Mouse (Mus musculus) neural tube, embryonic 11.5 days (tissue): ENCODE data around the gene Mettl27. TPM values are rescaled to one million over a fixed set of nuclear protein-coding genes. Genes with fewer than 3 reads are reported as not detected.
"Not testable (repeated sequence)": the region's sequence is repeated elsewhere in the genome, so short reads cannot be mapped to it uniquely, and the experiment has no call there.

Experiments
- ATAC-seq: fragments of 200-750 bp; cut with Nextera tagmentation; 2 replicates; pipeline ENCODE4 v1.8.0; 2017; ENCODE audit warnings: moderate number of reproducible peaks, mild to moderate bottlenecking, moderate TSS enrichment, moderate library complexity; ENCODE audit not compliant: insufficient read depth, low FRiP score, low TSS enrichment
- DNase-seq: peaks from one replicate; pipeline ENCODE4 v3.0.0-alpha.2; 2015; ENCODE audit warnings: low spot score
- H3K27ac ChIP-seq: fragments of 300-500 bp; sonication (generic); 2 replicates; pipeline ENCODE4 v1.5.1; 2014; ENCODE audit warnings: low read depth, mild to moderate bottlenecking, low read length
- H3K27me3 ChIP-seq: fragments of 300-500 bp; sonication (generic); 2 replicates; pipeline ENCODE4 v1.6.1; 2014; ENCODE audit warnings: mild to moderate bottlenecking, low read length, mixed read lengths; ENCODE audit not compliant: control insufficient read depth, insufficient read depth
- H3K36me3 ChIP-seq: fragments of 300-500 bp; sonication (generic); 2 replicates; pipeline ENCODE4 v1.6.1; 2014; ENCODE audit warnings: mild to moderate bottlenecking, low read length, moderate library complexity, mixed read lengths; ENCODE audit not compliant: control insufficient read depth, insufficient read depth
- H3K4me1 ChIP-seq: fragments of 300-500 bp; sonication (generic); 2 replicates; pipeline ENCODE4 v1.6.1; 2014; ENCODE audit warnings: low read length, mixed read lengths; ENCODE audit not compliant: control insufficient read depth, insufficient read depth
- H3K4me2 ChIP-seq: fragments of 300-500 bp; sonication (generic); 2 replicates; pipeline ENCODE4 v1.6.1; 2014; ENCODE audit warnings: low read depth, mild to moderate bottlenecking, moderate library complexity
- H3K4me3 ChIP-seq: fragments of 300-500 bp; sonication (generic); 2 replicates; pipeline ENCODE4 v1.5.1; 2014; ENCODE audit warnings: low read depth, low read length
- H3K9ac ChIP-seq: fragments of 300-500 bp; sonication (generic); 2 replicates; pipeline ENCODE4 v1.6.1; 2014; ENCODE audit warnings: mild to moderate bottlenecking, low read length
- H3K9me3 ChIP-seq: fragments of 300-500 bp; sonication (generic); 2 replicates; pipeline ENCODE4 v1.6.1; 2016; ENCODE audit warnings: low read length; ENCODE audit not compliant: control insufficient read depth
- WGBS: fragments of 180-500 bp; shearing (Covaris S2); extraction: QIAGEN DNeasy Blood & Tissue Kit; methylation state at CpG from one replicate; pipeline ENCODE4 v1.1.7; 2014; 5-methylcytosine and 5-hydroxymethylcytosine counted together
- polyA plus RNA-seq: library from polyadenylated mRNA; unstranded; fragments of >200 nt; fragmentation: Nextera tagmentation; extraction: Ambion mirVana; gene quantifications from 2 replicates; pipeline ENCODE4 v1.2.1, GENCODE M21; 2014

Mettl27 gene
- polyA plus RNA-seq, 1 experiment from 2014 or later = 8.7 TPM

DNA sequence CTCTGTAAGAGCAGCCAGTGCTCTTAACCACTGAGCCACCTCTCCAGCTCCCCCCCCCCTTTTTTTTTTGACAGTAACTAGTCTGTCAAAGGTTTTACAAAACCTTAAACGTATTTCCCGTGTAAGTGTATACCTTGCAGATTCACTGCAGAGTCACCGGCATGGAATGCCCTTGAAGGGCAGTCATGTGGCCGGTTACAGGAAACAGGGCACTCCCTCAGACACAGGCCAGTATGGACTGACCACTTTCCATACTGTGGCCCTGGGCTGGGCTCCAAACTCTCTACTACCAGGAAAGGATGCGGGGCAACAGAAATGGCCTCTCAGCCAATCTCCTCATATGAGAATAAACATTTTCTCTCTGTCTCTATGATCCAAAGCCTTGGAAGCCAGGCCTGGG, 23.3 kb downstream of the Mettl27 start:
- H3K9ac ChIP-seq = no peak overlapping the region
- DNase-seq = no peak

DNA sequence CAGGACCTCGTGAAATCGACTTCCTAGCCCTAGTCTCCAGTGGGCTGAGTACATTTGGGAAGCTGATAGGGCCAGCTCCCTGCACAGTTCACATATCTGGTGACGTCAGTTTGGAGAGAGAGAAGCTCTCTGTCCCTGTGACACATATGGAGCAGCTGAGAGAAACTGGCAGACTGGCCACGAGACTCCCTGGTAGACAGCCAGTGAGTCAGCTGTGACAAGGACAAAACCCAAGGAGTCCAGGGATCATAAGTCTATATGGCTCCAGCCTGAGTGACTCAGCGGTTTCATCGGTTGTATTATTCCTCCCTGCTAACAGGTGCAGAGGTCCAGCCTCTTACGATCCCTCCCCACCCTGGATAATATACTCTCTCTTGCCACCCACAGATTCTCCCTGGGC, 26.9 kb downstream of the Mettl27 start:
- Histone ChIP-seq H3K4me3 (no peak overlapping the region), H3K27ac (no peak overlapping the region), H3K4me2 (no peak overlapping the region), H3K36me3 (no peaks in the 10 kb centered on the region), H3K27me3 (no peaks in the 10 kb centered on the region), H3K9ac (no peak overlapping the region), H3K4me1 (no peaks in the 10 kb centered on the region), H3K9me3 (no peaks in the 10 kb centered on the region)
- DNase-seq (no peak), ATAC-seq (no peak)
- WGBS = 81% methylated on average over 7 of the region's 7 CpGs

More for the DNA sequence above, 23.3 kb downstream of the Mettl27 start:
- H3K4me3 ChIP-seq = no peak overlapping the region
- H3K27me3 ChIP-seq = no peaks in the 10 kb centered on the region
- H3K27ac ChIP-seq = no peak overlapping the region
- H3K4me2 ChIP-seq = no peak overlapping the region
- no peaks in the 10 kb centered on the region for H3K36me3 ChIP-seq
- H3K9me3 ChIP-seq = no peaks in the 10 kb centered on the region
- ATAC-seq = no peak
- no peaks in the 10 kb centered on the region for H3K4me1 ChIP-seq
- 86% methylated on average over 5 of the region's 5 CpGs for WGBS

DNA sequence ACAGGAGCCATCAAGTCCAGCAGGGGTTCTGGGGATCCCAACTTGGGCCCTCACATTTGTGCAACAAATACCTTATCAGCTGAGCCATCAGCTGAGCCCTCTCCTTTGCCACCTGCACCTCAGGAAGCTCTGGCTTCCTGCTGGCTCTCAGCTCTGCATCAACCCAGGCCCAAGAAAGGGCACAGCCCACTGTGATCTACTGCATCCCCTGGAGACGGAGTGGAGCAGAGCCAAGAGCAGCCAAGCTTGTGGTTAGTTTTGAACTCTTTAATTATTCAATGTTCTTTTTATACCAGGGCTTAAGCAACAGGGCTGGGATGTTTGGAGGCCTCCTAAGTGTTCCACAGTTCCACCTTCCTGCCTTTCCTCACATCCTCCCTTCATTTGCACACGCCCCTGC, 28.3 kb downstream of the Mettl27 start:
- Histone ChIP-seq H3K9ac (no peak overlapping the region), H3K9me3 (no peaks in the 10 kb centered on the region), H3K4me1 (no peaks in the 10 kb centered on the region), H3K36me3 (no peaks in the 10 kb centered on the region), H3K4me3 (no peak overlapping the region), H3K4me2 (no peak overlapping the region), H3K27me3 (no peaks in the 10 kb centered on the region), H3K27ac (no peak overlapping the region)
- no peak for ATAC-seq
- no peak for DNase-seq
- 77% methylated on average over 2 of the region's 2 CpGs for WGBS

DNA sequence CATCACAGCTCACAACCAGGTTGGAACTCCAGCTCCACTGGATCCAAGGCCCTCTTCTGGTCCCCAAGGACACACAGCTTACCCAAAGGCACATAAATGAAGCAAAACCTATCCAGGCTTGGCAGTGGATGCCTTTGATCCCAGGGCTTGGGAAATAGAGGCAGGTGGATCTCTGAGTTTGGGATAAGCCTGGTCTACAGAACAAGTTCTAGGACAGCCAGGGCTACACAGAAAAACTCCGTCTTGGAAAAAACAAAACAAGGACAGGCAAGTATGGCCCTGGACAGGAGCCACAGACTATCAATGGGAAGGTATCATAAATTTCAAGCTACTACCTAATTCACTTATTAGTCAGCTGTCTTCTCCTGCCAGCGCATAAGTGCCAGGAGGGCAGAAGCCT, 29.4 kb downstream of the Mettl27 start:
- Histone ChIP-seq H3K27ac (no peak overlapping the region), H3K4me3 (no peak overlapping the region), H3K4me1 (peaks cover 7% of the 10 kb centered on the region), H3K4me2 (no peak overlapping the region), H3K27me3 (no peaks in the 10 kb centered on the region), H3K36me3 (no peaks in the 10 kb centered on the region), H3K9me3 (no peaks in the 10 kb centered on the region), H3K9ac (no peak overlapping the region)
- WGBS = 88% methylated on average over 2 of the region's 2 CpGs
- ATAC-seq (no peak), DNase-seq (no peak)

DNA sequence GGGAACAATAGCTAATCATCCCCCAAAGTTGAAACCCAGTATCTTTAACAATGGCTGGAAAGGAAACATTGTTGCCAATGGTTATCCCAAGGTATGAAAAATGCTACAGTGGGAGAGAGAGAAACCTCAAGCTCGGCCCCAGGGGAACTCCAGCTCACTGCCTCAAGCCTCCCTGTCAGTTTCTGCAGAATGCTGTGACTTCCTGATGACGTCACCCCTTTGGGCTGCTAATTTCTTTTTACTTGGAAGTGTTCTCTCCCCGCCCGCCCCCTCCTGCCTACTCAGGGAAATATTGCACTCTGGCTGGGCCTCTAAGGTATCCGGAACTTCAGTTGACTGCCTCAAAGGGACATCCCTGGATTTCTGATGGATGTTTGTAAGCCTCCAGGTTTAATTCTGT, 31.4 kb downstream of the Mettl27 start:
- DNase-seq (no peak), ATAC-seq (no peak)
- 39% methylated on average over 5 of the region's 5 CpGs for WGBS
- Histone ChIP-seq H3K4me3 (no peak overlapping the region), H3K27ac (no peak overlapping the region), H3K4me1 (peaks cover 8% of the 10 kb centered on the region), H3K36me3 (no peaks in the 10 kb centered on the region), H3K9ac (no peak overlapping the region), H3K27me3 (0 out of 2 replicates have a peak, but pooled peaks cover 3% of the 10 kb centered on the region), H3K4me2 (no peak overlapping the region), H3K9me3 (no peaks in the 10 kb centered on the region)

DNA sequence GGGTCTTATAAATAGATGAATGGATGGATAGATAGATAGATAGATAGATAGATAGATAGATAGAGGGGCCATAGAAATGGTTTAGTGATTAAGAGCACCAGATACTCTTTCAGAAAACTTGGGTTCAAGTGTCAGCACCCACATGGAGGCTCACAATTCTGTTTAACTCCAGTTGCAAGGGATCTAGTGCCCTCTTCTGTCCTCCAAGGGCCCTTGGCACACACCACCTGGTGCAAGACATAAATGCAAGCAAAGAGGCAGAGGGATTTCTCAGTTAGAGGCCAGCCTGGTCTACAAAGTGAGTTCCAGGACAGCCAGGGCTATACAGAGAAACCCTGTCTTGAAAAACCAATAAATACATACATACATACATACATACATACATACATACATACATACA, 32.5 kb downstream of the Mettl27 start:
- not testable (repeated sequence) for H3K9ac ChIP-seq, H3K9me3 ChIP-seq, H3K4me2 ChIP-seq, H3K27ac ChIP-seq, H3K27me3 ChIP-seq, ATAC-seq, H3K36me3 ChIP-seq, H3K4me3 ChIP-seq, DNase-seq, H3K4me1 ChIP-seq

DNA sequence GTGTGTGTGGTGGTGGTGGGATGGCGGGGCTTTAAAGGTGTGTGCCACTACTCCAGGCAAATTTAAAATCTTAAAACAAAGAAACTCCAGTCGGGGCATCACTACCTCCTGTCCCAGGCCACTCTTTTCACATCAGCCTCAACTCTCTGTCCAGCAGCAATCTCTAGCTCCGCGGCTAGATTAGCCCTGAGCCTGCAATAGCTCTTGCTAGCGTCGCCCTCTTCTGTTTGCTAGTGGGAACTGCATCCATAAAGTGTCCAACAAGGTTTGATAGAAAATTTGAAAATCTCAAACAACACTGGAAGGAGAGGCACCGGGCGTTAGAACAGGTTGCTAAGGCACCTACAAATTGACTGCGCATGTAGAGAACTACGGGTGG, 33.3 kb downstream of the Mettl27 start:
- Histone ChIP-seq H3K36me3 (no peaks in the 10 kb centered on the region), H3K27me3 (0 out of 2 replicates have a peak, but pooled peaks cover 3% of the 10 kb centered on the region), H3K4me2 (peak overlapping the region; percentile 25), H3K27ac (no peak overlapping the region), H3K4me3 (no peak overlapping the region), H3K9me3 (no peaks in the 10 kb centered on the region), H3K9ac (no peak overlapping the region), H3K4me1 (peaks cover 8% of the 10 kb centered on the region)
- ATAC-seq (no peak), DNase-seq (peak; percentile 75)
- 5% methylated on average over 10 of the region's 10 CpGs for WGBS

DNA sequence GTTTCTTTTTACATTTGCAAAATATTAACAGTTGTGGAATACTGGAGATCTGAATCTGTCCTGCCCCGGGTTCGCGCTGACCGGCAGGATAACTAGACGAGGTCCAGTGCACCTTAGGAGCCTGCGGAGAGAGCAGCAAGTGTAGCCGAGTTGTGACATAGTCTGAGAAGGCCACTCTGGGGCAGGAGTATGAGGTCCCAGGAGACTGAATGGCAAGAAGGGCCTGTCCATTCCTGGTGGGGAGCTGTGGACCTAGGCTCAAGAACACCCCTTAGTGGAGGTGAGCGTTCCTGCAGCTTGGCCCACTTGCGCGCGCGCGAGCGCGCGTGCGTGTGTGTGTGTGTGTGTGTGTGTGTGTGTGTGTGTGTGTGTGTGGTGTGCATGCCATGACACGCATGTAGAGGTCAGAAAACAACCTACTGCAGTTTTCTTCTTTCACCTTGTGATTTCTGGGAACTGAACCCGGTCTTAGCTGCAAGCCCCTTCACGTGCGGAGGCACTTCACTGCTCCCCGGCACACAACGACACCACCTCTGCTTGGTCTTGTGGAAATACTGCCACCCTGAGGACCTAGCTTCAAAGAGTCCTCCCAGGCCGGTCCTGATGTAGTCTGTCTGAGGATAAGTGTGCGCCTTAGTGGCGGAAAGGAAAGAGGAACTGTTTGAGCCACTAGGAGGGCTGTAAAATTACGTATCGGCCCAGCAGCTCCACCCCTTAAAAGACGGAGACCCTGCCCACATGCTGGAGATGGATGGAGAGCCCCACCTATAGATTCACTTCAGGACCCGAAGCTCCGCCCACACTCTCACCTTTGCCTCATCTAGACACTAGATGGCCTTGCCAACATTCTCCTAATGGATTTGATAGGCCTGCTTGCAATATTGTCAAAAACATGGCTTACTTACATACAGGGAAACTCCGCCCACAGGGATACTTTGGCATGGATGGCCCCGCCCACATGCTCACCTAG, 34.0 kb downstream of the Mettl27 start:
- Histone ChIP-seq H3K4me1 (peaks cover 8% of the 10 kb centered on the region), H3K27ac (no peak overlapping the region), H3K4me3 (no peak overlapping the region), H3K9me3 (no peaks in the 10 kb centered on the region), H3K4me2 (peak overlapping the region; percentile 25), H3K9ac (peak overlapping the region; percentile 26; the same call in 1 of the 2 replicates), H3K36me3 (no peaks in the 10 kb centered on the region), H3K27me3 (0 out of 2 replicates have a peak, but pooled peaks cover 3% of the 10 kb centered on the region)
- ATAC-seq (no peak), DNase-seq (no peak)
- WGBS = 5% methylated on average over 31 of the region's 33 CpGs
